Mouse (Mus musculus) thymus, postnatal 0 days (tissue): ENCODE measurements around the gene Lamtor1. TPM values are rescaled to one million over a fixed set of nuclear protein-coding genes. Genes with fewer than 3 reads are reported as not detected.
A peak's percentile ranks its signal among the peaks of the same experiment; 100 is the strongest.

ENCODE experiments used
- DNase-seq: peaks from one replicate; pipeline ENCODE4 v3.0.0-alpha.2; 2015; ENCODE audit warnings: low spot score
- polyA plus RNA-seq: library from polyadenylated mRNA; unstranded; fragments of >200 nt; fragmentation: Nextera tagmentation; extraction: Ambion mirVana; gene quantifications from 2 replicates; pipeline ENCODE4 v1.2.1, GENCODE M21; 2015

Gene Lamtor1
- 147 and 148 TPM in 2 replicates for polyA plus RNA-seq

DNA sequence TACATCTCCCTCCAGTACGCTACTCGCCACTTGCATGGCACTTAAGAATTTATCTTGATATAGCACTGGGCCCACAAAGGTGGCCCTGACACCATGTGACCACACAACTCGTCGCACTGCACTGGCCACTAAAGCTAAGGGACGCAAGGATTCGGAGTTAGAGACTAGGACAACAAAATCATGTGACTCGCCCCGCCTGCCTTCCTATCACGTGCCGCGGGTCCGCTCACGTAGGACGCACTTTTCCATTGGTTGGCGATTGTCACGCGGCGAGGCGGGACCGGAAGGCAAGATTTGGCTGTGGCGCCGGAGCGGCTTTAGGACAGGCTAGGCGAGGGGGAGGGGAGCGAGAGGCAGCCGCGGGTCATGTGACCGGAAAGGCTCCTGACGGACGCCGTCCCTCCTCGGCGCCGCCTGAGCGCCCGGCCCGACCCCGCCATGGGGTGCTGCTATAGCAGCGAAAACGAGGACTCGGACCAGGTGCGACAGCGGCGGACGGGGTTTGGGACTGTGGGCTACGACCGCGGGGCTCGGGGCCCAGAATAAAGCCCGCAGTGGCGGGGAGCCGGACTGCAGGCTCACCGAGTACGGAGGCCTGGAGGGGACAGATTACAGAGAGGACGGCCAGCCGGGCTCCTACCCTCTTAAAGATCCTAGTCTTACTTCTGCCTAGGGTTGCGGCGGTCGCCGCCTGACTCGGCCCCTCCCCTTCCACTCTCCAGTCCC, at the start of gene Lamtor1:
Gene Lamtor1, plus strand, starts transcription at position 344 of the 726 bp plus-strand sequence.
- DNase-seq, result peak; percentile 97

DNA sequence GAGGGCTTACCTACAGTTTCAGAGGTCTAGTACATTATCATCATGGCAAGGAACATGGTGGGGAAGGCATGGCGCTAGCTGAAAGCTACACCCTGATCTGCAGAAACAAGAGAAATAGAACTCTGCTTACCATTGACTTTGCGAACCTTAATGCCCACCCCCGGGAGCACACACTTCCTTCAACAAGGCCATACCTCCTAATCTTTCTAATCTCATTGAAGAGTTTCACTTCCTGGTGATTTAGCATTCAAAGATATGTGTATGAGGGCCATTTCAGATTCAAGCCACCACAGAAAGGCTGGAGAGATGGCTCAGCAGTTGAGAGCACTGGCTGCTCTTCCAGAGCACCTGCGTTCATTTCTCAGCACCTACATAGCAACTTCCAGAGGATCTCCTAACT, 48.6 kb upstream of the Lamtor1 start, which contains the start of gene Folr2:
Gene Folr2, minus strand, starts transcription at position 101 of the 400 bp plus-strand sequence.
- DNase-seq, result no peak

DNA sequence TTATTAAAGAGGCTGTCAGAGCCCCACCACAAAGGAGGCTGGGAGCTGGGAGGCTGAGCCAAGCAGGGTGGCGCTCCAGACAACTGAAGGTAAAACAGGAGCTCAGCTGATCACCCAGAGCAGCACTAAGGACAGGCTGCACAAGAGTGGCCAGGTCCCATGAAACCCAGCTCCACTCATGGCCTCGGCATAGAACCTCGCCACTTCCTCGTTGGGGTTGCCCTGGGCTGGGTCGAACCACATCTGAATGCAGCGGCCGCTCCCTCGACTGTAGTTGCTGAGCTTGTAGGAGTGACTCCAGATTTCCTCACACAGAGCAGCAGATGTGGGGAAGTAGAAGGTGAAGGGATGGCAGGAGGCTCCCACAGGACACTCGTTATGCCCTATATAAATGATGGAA, 47.3 kb upstream of the Lamtor1 start:
- no peak for DNase-seq

- no peak for DNase-seq
Measured at GRCm38 (mm10) chr7:101860978-101861377, 44.7 kb upstream of the Lamtor1 start.

DNA sequence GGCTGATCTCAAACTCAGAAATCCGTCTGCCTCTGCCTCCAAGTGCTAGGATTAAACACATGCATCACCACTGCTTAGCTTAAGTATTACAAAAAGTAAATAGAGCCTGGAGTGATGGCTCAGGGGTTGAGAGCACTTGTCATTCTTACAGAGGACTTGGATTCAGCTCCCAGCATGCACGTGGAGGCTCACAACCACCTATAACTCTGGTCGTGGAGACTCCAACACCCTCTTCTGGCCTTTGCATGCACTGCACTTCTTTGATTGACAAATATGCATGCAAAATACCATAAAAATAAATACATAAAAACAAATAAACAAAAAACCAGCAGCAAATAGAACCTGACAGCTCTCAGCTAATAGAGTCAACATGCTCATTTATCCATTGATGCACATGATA, 43.4 kb upstream of the Lamtor1 start:
- no peak for DNase-seq

- no peak for DNase-seq
Measured at GRCm38 (mm10) chr7:101863415-101863814, 42.3 kb upstream of the Lamtor1 start, which contains the start of gene Anapc15. Anapc15 (plus strand) TSS chr7:101863715.

DNA sequence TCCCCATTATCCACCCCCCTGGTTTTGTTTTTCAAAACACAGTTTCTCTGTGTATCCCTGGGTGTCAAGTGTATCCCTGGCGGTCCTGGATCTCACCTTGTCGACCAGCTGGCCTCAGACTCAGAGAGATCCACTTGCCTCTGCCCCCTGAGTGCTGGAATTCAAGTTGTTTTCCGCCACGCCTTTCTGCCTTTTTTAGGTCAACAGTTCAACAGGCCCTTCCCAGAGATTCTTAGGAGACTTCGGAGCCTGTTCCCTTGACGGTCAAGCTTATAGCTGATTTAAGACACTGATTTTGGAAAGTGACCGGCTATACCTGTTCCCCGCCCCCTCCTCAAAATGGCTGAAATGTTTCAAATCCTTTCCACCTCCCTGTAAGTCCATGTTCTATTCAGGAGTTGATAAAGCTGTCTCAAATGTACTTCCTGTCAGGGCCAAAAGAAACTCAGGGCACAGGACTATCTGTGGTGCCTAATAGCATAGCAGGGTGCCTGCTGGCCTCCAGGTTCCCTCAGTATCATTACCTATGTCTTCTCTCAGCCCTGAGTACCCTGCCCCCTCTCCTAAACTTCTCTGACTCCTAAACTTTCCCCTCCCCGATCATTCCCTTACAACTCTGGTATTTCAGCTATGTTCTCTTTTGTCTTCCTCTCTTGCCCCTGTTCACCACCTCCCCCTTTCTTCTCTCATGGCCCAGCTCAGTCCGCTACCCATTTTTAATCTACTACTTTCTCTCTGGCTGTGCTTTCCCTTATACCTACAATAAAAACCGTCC, 39.0 kb upstream of the Lamtor1 start:
- no peak for DNase-seq

GRCm38 (mm10) chr7:101867482-101867881, 38.2 kb upstream of the Lamtor1 start:
- DNase-seq, result no peak

DNA sequence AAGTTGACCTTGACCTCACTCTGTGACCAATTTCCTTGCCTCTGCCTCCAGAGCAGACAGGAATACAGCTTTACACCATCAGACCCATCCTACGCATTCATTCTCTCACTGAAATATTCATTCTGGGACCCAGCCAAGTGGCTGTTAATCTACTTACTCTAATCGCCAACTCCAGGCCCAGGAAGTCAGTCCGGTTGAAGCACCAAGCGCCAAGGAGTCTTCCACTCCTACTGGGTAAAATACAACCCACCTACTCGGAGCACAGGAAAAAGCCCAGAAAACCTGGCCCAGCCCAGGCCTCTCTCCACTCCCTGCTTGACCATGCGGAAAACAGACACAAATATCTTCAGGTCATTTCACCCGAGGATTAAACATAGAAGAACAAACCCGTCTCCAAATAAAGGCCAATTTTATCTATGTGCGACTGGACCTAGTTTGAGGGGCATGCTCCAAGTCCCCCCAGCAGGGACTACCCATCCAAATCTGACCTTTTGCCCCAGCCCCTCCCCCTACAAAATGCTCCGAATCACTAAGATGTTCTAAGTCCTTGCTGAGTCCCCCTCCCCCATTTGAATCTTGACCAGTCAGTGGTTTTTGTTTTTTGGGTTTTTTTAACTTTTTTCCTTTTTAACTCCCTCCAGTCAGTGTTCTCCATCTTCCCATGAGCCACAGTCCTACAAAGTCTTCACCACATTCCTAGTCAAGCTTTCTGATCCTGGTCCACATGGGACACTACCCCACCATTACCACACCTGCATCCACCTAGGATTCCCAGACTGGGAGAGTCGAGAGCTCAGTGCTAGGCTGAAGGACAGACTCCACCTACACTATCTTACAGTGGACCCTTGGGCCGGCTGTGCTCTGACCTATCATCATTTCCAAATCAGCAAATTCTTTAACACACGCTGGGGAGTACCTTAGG, 37.2 kb upstream of the Lamtor1 start:
- no peak for DNase-seq

DNA sequence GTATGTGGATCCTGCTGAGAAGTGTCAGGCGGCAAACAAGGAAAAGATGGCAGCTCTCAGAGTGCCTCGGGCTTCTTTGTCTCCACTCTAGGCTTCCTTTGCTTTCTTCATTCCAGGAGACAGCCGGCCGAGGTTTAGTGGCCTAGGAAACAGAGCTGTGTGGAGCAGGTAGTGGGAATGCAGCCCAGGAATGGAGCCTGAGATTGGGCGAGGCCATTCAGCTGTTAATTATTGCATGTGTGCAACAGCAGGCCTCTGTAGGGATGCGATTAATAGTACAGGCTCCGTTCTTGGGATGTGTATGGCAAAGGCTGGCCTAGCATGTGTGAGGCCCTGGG, 36.6 kb upstream of the Lamtor1 start:
- DNase-seq, result no peak

DNA sequence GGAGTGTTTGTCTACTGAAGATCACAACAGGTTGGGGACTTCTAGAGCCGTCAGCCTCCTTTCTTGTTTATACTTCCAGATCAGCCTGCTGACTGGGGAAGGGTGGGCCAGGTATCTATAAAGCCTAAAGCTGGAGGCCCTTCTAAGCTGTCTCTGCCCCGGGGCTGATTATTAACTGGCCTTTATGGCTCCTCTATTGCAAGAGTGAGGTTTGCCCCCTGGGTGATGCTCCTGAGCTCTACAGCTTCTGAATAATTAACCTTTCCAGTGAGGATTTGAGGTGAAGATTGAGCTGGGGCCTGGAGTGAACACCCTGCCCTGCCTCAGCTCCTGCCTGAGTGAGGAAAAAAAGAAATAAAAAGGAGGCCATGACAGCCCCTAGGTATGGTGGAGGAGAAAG, 35.1 kb upstream of the Lamtor1 start, which contains the start of gene Folr1:
Gene Folr1, minus strand, starts transcription at position 160 of the 400 bp plus-strand sequence.
- DNase-seq, result no peak

DNA sequence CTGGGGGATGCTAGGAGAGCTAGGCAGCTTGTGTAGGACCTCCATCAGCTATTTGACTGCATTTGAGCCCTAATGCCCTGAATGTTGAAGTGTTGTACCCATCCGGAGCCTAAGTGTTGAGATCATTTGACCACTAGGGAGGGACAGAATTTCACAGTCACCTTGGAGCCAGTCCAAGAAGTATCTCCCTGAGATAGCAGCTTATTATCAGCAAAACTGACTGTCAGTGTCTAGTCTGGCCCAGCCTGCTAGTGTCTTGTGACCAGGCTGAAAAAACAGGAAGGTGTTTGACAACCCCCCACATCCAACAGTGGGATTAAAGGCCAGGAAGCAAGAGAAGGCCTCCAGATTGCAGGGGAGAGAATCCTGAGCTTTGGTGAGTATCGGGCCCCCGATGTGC, 34.4 kb upstream of the Lamtor1 start:
- DNase-seq, result no peak

- no peak for DNase-seq
Measured at GRCm38 (mm10) chr7:101875978-101876377, 29.7 kb upstream of the Lamtor1 start.

GRCm38 (mm10) chr7:101880855-101881254, 24.8 kb upstream of the Lamtor1 start:
- DNase-seq, result no peak

DNA sequence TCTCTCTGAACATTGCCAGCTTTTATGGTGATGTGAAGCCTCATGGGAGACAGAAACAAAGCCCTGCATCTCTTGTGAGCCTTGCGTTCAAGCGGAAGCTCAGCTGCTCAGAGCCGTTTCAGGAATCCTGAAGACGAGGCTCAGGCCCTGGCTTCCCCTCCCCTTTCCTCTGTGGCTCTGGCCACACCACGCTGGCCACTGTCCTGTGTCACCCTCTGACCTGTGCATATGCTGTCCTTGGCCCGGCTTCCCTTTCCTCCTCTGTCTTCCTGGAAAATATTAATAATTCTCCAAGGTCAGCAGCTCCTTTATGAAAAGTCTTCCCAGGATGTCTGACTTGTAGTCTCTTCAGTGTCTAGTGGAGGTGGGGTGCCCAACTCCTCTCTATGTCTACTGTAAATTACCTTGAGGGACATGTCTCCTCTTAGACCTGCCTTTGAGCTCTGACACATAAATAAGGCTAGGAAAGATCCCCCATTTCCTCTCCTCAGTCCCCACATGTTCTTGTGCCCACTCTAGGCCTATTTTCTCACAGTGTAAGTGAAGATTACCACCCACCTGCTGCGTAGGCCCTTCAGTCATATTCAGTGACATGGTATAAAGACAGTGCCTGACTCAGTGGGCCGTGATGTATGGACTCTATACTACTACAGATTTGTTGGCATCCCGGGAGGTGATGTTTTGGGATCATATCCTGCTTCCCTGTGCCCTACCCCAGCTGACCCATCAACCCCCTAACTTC, 23.1 kb upstream of the Lamtor1 start:
- no peak for DNase-seq

- no peak for DNase-seq
Measured at GRCm38 (mm10) chr7:101884160-101884559, 21.5 kb upstream of the Lamtor1 start.

DNA sequence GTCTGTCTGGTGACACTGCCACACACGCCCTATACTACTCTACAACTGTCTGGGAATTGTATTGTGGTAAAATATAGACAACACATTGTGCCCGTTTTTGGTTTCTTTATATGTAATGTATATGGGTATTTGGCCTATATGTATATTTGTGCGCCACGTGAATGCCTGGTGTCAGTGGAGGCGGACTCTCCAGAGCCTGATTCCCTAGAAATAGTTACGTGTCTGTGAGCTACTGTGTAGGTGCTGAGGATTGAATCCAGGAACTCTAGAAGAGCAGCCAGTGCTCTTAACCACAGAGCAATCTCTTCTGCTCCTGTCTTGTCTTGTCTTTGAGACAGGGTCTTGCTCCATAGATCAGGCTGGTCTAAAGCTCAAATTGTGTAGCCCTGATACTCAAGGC, 19.4 kb upstream of the Lamtor1 start:
- no peak for DNase-seq

- no peak for DNase-seq
Measured at GRCm38 (mm10) chr7:101888460-101888859, 17.2 kb upstream of the Lamtor1 start.

GRCm38 (mm10) chr7:101895695-101896094, 10.0 kb upstream of the Lamtor1 start:
- DNase-seq, result no peak
